Mouse (Mus musculus) C2C12 (cell line): ENCODE results near the gene Pgp.

Experiments used
- CEBPB ChIP-seq: IDR thresholded peaks from one replicate; pipeline ENCODE4 v1.6.1; 2011; ENCODE audit warnings: low read depth, mild to moderate bottlenecking, control low read depth, moderate library complexity
- CTCF ChIP-seq: IDR thresholded peaks from one replicate; pipeline ENCODE4 v1.5.1; 2011; ENCODE audit not compliant: control insufficient read depth, insufficient read depth, insufficient read length
- MAX ChIP-seq: IDR thresholded peaks from one replicate; pipeline ENCODE4 v1.6.1; 2011; ENCODE audit warnings: mild to moderate bottlenecking, control low read depth
- MYOD1 ChIP-seq: IDR thresholded peaks from one replicate; pipeline ENCODE4 v1.6.1; 2011; ENCODE audit warnings: low read depth; ENCODE audit not compliant: control insufficient read depth, insufficient read length
- MYOG ChIP-seq: IDR thresholded peaks from one replicate; pipeline ENCODE4 v1.6.1; 2011; ENCODE audit not compliant: control insufficient read depth, insufficient read length; ENCODE audit errors: extremely low read depth

GRCm38 (mm10) chr17:24475586-24475985, 5.4 kb downstream of the Pgp start:
- TF ChIP-seq CTCF (no peak), MYOG (no peak), CEBPB (no peak), MAX (no peak), MYOD1 (no peak)
